Mouse (Mus musculus): ENCODE measurements around the gene Sowahd. TPM values are rescaled to one million over a fixed set of nuclear protein-coding genes. Genes with fewer than 3 reads are reported as not detected.
A peak's percentile ranks its signal among the peaks of the same experiment; 100 is the strongest.

Gene Sowahd
- polyA plus RNA-seq, 1 experiment from 2014 or later: not detected

GRCm38 (mm10) chrX:37042726-37043125 lies 5.9 kb upstream of the Sowahd start:
- Histone ChIP-seq H3K4me3 (ENCODE audit: control insufficient read depth in 1 of 2, insufficient read depth in 1 of 2, low read depth in 1 of 2, low read length in 2 of 2) (no peak overlapping the region), H3K27me3 (ENCODE audit: control insufficient read depth, insufficient read depth, low read length) (0 out of 2 replicates have a peak, but pooled peaks cover 12% of the 10 kb centered on the region), H3K4me2 (ENCODE audit: low read length) (no peak overlapping the region), H3K9ac (ENCODE audit: low read length) (no peak overlapping the region), H3K36me3 (ENCODE audit: control insufficient read depth, insufficient read depth, low read length) (no peaks in the 10 kb centered on the region), H3K4me1 (ENCODE audit: control insufficient read depth in 2 of 2, insufficient read depth in 2 of 2, low read length in 2 of 2) (no peaks in the 10 kb centered on the region), H3K9me3 (ENCODE audit: control insufficient read depth, low read length) (no peaks in the 10 kb centered on the region), H3K27ac (replicated peaks in 1 of 2; ENCODE audit: control insufficient read depth in 1 of 2, insufficient read depth in 1 of 2, low read depth in 2 of 2, low read length in 2 of 2) (no peak overlapping the region)
- WGBS: 18% methylated on average over 9 of the region's 9 CpGs
- ATAC-seq (ENCODE audit: insufficient number of reproducible peaks, insufficient read depth, low FRiP score, low read depth): no peak

- H3K27ac ChIP-seq (replicated peaks in 1 of 2; ENCODE audit: control insufficient read depth in 1 of 2, insufficient read depth in 1 of 2, low read depth in 2 of 2, low read length in 2 of 2): no peak overlapping the region
- H3K36me3 ChIP-seq (ENCODE audit: control insufficient read depth, insufficient read depth, low read length): no peaks in the 10 kb centered on the region
- peaks cover 33% of the 10 kb centered on the region for H3K27me3 ChIP-seq (ENCODE audit: control insufficient read depth, insufficient read depth, low read length)
- peak overlapping the region; percentile 31 to 39 for H3K4me3 ChIP-seq (ENCODE audit: control insufficient read depth in 1 of 2, insufficient read depth in 1 of 2, low read depth in 1 of 2, low read length in 2 of 2)
- no peak for ATAC-seq (ENCODE audit: insufficient number of reproducible peaks, insufficient read depth, low FRiP score, low read depth)
- WGBS: 22% methylated on average over 61 of the region's 70 CpGs
- peak overlapping the region; percentile 16; the same call in 1 of the 2 replicates for H3K9ac ChIP-seq (ENCODE audit: low read length)
- H3K9me3 ChIP-seq (ENCODE audit: control insufficient read depth, low read length): no peaks in the 10 kb centered on the region
- H3K4me1 ChIP-seq (ENCODE audit: control insufficient read depth in 2 of 2, insufficient read depth in 2 of 2, low read length in 2 of 2): no peaks in the 10 kb centered on the region
- H3K4me2 ChIP-seq (ENCODE audit: low read length): peak overlapping the region; percentile 69
These were observed 512 bp downstream of the Sowahd start for GRCm38 (mm10) chrX:37048890-37049823.

- H3K4me3 ChIP-seq (ENCODE audit: control insufficient read depth in 1 of 2, insufficient read depth in 1 of 2, low read depth in 1 of 2, low read length in 2 of 2): no peak overlapping the region
- no peak overlapping the region for H3K27ac ChIP-seq (replicated peaks in 1 of 2; ENCODE audit: control insufficient read depth in 1 of 2, insufficient read depth in 1 of 2, low read depth in 2 of 2, low read length in 2 of 2)
- no peaks in the 10 kb centered on the region for H3K4me1 ChIP-seq (ENCODE audit: control insufficient read depth in 2 of 2, insufficient read depth in 2 of 2, low read length in 2 of 2)
- no peak overlapping the region for H3K4me2 ChIP-seq (ENCODE audit: low read length)
- H3K9me3 ChIP-seq (ENCODE audit: control insufficient read depth, low read length): no peaks in the 10 kb centered on the region
- WGBS: 68% methylated on average over 9 of the region's 9 CpGs
- H3K27me3 ChIP-seq (ENCODE audit: control insufficient read depth, insufficient read depth, low read length): no peaks in the 10 kb centered on the region
- H3K9ac ChIP-seq (ENCODE audit: low read length): no peak overlapping the region
- no peaks in the 10 kb centered on the region for H3K36me3 ChIP-seq (ENCODE audit: control insufficient read depth, insufficient read depth, low read length)
- no peak for ATAC-seq (ENCODE audit: insufficient number of reproducible peaks, insufficient read depth, low FRiP score, low read depth)
These were observed 15.3 kb downstream of the Sowahd start for GRCm38 (mm10) chrX:37063902-37064301.

GRCm38 (mm10) chrX:37067299-37067698 lies 18.7 kb downstream of the Sowahd start:
- H3K36me3 ChIP-seq (ENCODE audit: control insufficient read depth, insufficient read depth, low read length): no peaks in the 10 kb centered on the region
- H3K9me3 ChIP-seq (ENCODE audit: control insufficient read depth, low read length): no peaks in the 10 kb centered on the region
- WGBS: 75% methylated on average over 3 of the region's 3 CpGs
- H3K9ac ChIP-seq (ENCODE audit: low read length): no peak overlapping the region
- no peak for ATAC-seq (ENCODE audit: insufficient number of reproducible peaks, insufficient read depth, low FRiP score, low read depth)
- no peak overlapping the region for H3K4me3 ChIP-seq (ENCODE audit: control insufficient read depth in 1 of 2, insufficient read depth in 1 of 2, low read depth in 1 of 2, low read length in 2 of 2)
- no peaks in the 10 kb centered on the region for H3K27me3 ChIP-seq (ENCODE audit: control insufficient read depth, insufficient read depth, low read length)
- no peak overlapping the region for H3K27ac ChIP-seq (replicated peaks in 1 of 2; ENCODE audit: control insufficient read depth in 1 of 2, insufficient read depth in 1 of 2, low read depth in 2 of 2, low read length in 2 of 2)
- no peak overlapping the region for H3K4me2 ChIP-seq (ENCODE audit: low read length)
- no peaks in the 10 kb centered on the region for H3K4me1 ChIP-seq (ENCODE audit: control insufficient read depth in 2 of 2, insufficient read depth in 2 of 2, low read length in 2 of 2)

DNA sequence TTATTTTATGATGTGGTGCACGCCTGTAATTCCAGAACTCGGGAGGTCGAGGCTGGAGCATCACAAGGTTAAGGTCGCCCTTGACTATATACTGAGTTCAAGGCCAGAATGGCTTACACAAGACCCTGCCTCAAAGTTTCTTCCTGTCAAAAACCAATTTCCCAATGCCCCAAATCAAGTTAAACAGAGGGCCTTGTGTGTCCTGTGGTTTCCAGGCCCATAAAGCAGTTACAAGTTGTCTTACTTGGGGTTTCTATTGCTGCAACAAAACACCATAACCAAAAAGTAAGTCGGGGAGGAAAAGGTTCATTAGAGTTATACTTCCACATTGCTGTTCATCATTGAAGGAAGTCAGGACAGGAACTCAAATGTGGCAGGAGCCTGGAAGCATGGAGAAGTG lies 20.1 kb downstream of the Sowahd start:
- ATAC-seq (ENCODE audit: insufficient number of reproducible peaks, insufficient read depth, low FRiP score, low read depth): no peak
- Histone ChIP-seq H3K27me3 (ENCODE audit: control insufficient read depth, insufficient read depth, low read length) (no peaks in the 10 kb centered on the region), H3K27ac (replicated peaks in 1 of 2; ENCODE audit: control insufficient read depth in 1 of 2, insufficient read depth in 1 of 2, low read depth in 2 of 2, low read length in 2 of 2) (no peak overlapping the region), H3K9me3 (ENCODE audit: control insufficient read depth, low read length) (no peaks in the 10 kb centered on the region), H3K9ac (ENCODE audit: low read length) (no peak overlapping the region), H3K36me3 (ENCODE audit: control insufficient read depth, insufficient read depth, low read length) (no peaks in the 10 kb centered on the region), H3K4me1 (ENCODE audit: control insufficient read depth in 2 of 2, insufficient read depth in 2 of 2, low read length in 2 of 2) (no peaks in the 10 kb centered on the region), H3K4me3 (ENCODE audit: control insufficient read depth in 1 of 2, insufficient read depth in 1 of 2, low read depth in 1 of 2, low read length in 2 of 2) (no peak overlapping the region), H3K4me2 (ENCODE audit: low read length) (no peak overlapping the region)
- 80% methylated on average over 5 of the region's 5 CpGs for WGBS

- Histone ChIP-seq H3K4me1 (ENCODE audit: control insufficient read depth in 2 of 2, insufficient read depth in 2 of 2, low read length in 2 of 2) (no peaks in the 10 kb centered on the region), H3K4me3 (ENCODE audit: control insufficient read depth in 1 of 2, insufficient read depth in 1 of 2, low read depth in 1 of 2, low read length in 2 of 2) (no peak overlapping the region), H3K9ac (ENCODE audit: low read length) (no peak overlapping the region), H3K4me2 (ENCODE audit: low read length) (no peak overlapping the region), H3K27me3 (ENCODE audit: control insufficient read depth, insufficient read depth, low read length) (no peaks in the 10 kb centered on the region), H3K27ac (replicated peaks in 1 of 2; ENCODE audit: control insufficient read depth in 1 of 2, insufficient read depth in 1 of 2, low read depth in 2 of 2, low read length in 2 of 2) (no peak overlapping the region), H3K9me3 (ENCODE audit: control insufficient read depth, low read length) (no peaks in the 10 kb centered on the region), H3K36me3 (ENCODE audit: control insufficient read depth, insufficient read depth, low read length) (no peaks in the 10 kb centered on the region)
- no peak for ATAC-seq (ENCODE audit: insufficient number of reproducible peaks, insufficient read depth, low FRiP score, low read depth)
- WGBS: 36% methylated on average over 9 of the region's 9 CpGs
These were observed 25.7 kb downstream of the Sowahd start for GRCm38 (mm10) chrX:37074262-37074892.

DNA sequence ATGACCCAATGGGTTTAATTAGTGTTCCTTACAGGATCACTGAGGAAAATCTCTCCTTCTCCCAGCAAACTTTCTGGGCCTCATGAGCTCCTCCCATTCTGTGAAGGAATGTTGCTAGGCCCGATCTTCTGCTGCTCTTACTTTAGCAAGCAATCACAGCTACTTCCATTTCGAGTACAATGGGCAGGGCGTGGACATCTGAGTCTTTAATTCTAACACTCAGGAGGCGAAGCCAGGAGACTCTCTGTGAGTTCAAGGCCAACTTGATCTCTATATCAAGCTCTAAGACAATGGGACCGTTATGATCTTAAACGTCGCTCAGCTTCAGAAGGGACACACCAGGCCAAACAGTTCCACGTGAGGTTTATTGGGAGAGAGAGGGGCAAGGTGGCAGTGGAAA lies 28.0 kb downstream of the Sowahd start:
- Histone ChIP-seq H3K36me3 (ENCODE audit: control insufficient read depth, insufficient read depth, low read length) (peaks cover 8% of the 10 kb centered on the region), H3K27me3 (ENCODE audit: control insufficient read depth, insufficient read depth, low read length) (no peaks in the 10 kb centered on the region), H3K4me3 (ENCODE audit: control insufficient read depth in 1 of 2, insufficient read depth in 1 of 2, low read depth in 1 of 2, low read length in 2 of 2) (no peak overlapping the region), H3K9me3 (ENCODE audit: control insufficient read depth, low read length) (no peaks in the 10 kb centered on the region), H3K4me1 (ENCODE audit: control insufficient read depth in 2 of 2, insufficient read depth in 2 of 2, low read length in 2 of 2) (no peaks in the 10 kb centered on the region), H3K9ac (ENCODE audit: low read length) (no peak overlapping the region), H3K4me2 (ENCODE audit: low read length) (no peak overlapping the region), H3K27ac (replicated peaks in 1 of 2; ENCODE audit: control insufficient read depth in 1 of 2, insufficient read depth in 1 of 2, low read depth in 2 of 2, low read length in 2 of 2) (no peak overlapping the region)
- ATAC-seq (ENCODE audit: insufficient number of reproducible peaks, insufficient read depth, low FRiP score, low read depth): no peak
- WGBS: 70% methylated on average over 8 of the region's 8 CpGs

All from heart, embryonic 14.5 days (tissue).